Mouse (Mus musculus): ENCODE measurements around the gene Nudt22.

- TF ChIP-seq CTCF (IDR thresholded peaks at IDR 0.05; ENCODE audit: low read depth, low read length) (no peak), TAL1 (conservative IDR thresholded peaks at IDR 0.05; ENCODE audit: low read depth, low read length) (no peak)
Observed at GRCm38 (mm10) chr19:6997721-6998290, 1.9 kb upstream of the Nudt22 start.

All from G1E (cell line).